Mouse (Mus musculus) CH12.LX (cell line): ENCODE measurements around the gene Plcb1. TPM values are rescaled to one million over a fixed set of nuclear protein-coding genes. Genes with fewer than 3 reads are reported as not detected.

ENCODE experiments used
- DNase-seq: peaks from one replicate; pipeline ENCODE4 v3.0.0-alpha.2; 2013; ENCODE audit errors: extremely low read depth
- H3K27ac ChIP-seq: 2 replicates; pipeline ENCODE4 v1.5.1; 2012; ENCODE audit warnings: low read depth, mild to moderate bottlenecking, control low read depth, moderate library complexity; ENCODE audit not compliant: insufficient read depth
- H3K27me3 ChIP-seq: replicated peaks from 2 replicates; pipeline ENCODE3; 2012; ENCODE audit warnings: inconsistent platforms
- H3K36me3 ChIP-seq, 2 experiments: replicated peaks in 1 of 2; 2 replicates each; pipeline versions ENCODE3 to v1.6.1; 2012; ENCODE audit warnings: inconsistent platforms in 1 of 2, low read length in 1 of 2, mild to moderate bottlenecking in 1 of 2, mixed read lengths in 1 of 2, moderate library complexity in 1 of 2; ENCODE audit not compliant: control insufficient read depth in 1 of 2, insufficient read depth in 1 of 2
- H3K4me1 ChIP-seq, 2 experiments: 2 replicates each; pipeline ENCODE4 v1.6.1; 2012; ENCODE audit warnings: inconsistent platforms in 1 of 2, moderate library complexity in 1 of 2; ENCODE audit not compliant: insufficient read depth in 2 of 2, control insufficient read depth in 1 of 2
- H3K4me2 ChIP-seq: 2 replicates; pipeline ENCODE4 v1.6.1; 2012; ENCODE audit warnings: low read depth, mild to moderate bottlenecking, control low read depth; ENCODE audit not compliant: poor library complexity, insufficient read depth, severe bottlenecking
- H3K4me3 ChIP-seq, 3 experiments: fragments of 150-350 bp in 1 of 3; sonication (generic) in 1 of 3; replicated peaks in 1 of 3; 2 replicates each; pipeline versions ENCODE3 to v1.5.1; 2011 to 2012; ENCODE audit warnings: low read depth in 2 of 3, low read length in 2 of 3, mild to moderate bottlenecking in 2 of 3, moderate library complexity in 2 of 3, control low read depth in 1 of 3, improper control_type of control experiment in 1 of 3, inconsistent platforms in 1 of 3, mixed read lengths in 1 of 3; ENCODE audit not compliant: poor library complexity in 1 of 3
- H3K79me2 ChIP-seq: replicated peaks from 2 replicates; pipeline ENCODE4 v1.6.1; 2012; ENCODE audit warnings: mild to moderate bottlenecking, moderate library complexity; ENCODE audit not compliant: control insufficient read depth, poor library complexity, insufficient read depth, severe bottlenecking; ENCODE audit errors: extremely low read depth
- H3K9ac ChIP-seq: 2 replicates; pipeline ENCODE4 v1.6.1; 2012; ENCODE audit warnings: low read depth, mild to moderate bottlenecking, control low read depth, moderate library complexity; ENCODE audit not compliant: insufficient read depth
- H3K9me3 ChIP-seq: replicated peaks from 2 replicates; pipeline ENCODE3; 2012; ENCODE audit warnings: low read length, inconsistent platforms, mixed read lengths
- BHLHE40 ChIP-seq: IDR thresholded peaks from 2 replicates; pipeline ENCODE4 v1.6.1; 2011; ENCODE audit warnings: mild to moderate bottlenecking, low read depth, low read length, improper control_type of control experiment
- CHD1 ChIP-seq: IDR thresholded peaks from 2 replicates; pipeline ENCODE4 v1.6.1; 2012; ENCODE audit warnings: low read depth, low read length, improper control_type of control experiment, inconsistent platforms
- CTCF ChIP-seq, 2 experiments: IDR thresholded peaks in 1 of 2; conservative IDR thresholded peaks in 1 of 2; 2 replicates each; pipeline ENCODE4 v1.5.1; 2011 to 2012; ENCODE audit warnings: low read depth in 2 of 2, low read length in 2 of 2, improper control_type of control experiment in 1 of 2, inconsistent platforms in 1 of 2, mild to moderate bottlenecking in 1 of 2, moderate library complexity in 1 of 2
- ETS1 ChIP-seq: conservative IDR thresholded peaks from 2 replicates; pipeline ENCODE4 v1.6.1; 2012; ENCODE audit warnings: low read depth, mild to moderate bottlenecking, inconsistent platforms, low read length, improper control_type of control experiment, moderate library complexity
- HCFC1 ChIP-seq: IDR thresholded peaks from 2 replicates; pipeline ENCODE4 v1.6.1; 2012; ENCODE audit warnings: low read depth, mild to moderate bottlenecking, inconsistent platforms, low read length, improper control_type of control experiment
- IRF4 ChIP-seq: IDR thresholded peaks from 2 replicates; pipeline ENCODE4 v1.6.1; 2014; ENCODE audit warnings: low read depth, mild to moderate bottlenecking, inconsistent platforms, low read length, improper control_type of control experiment
- JUN ChIP-seq: IDR thresholded peaks from 2 replicates; pipeline ENCODE4 v1.6.1; 2011; ENCODE audit warnings: low read depth, mild to moderate bottlenecking, low read length, improper control_type of control experiment, moderate library complexity; ENCODE audit not compliant: insufficient read depth
- JUND ChIP-seq: conservative IDR thresholded peaks from 2 replicates; pipeline ENCODE4 v1.6.1; 2011; ENCODE audit warnings: low read depth, low read length, improper control_type of control experiment
- MAX ChIP-seq: IDR thresholded peaks from 2 replicates; pipeline ENCODE4 v1.6.1; 2011; ENCODE audit warnings: low read length, improper control_type of control experiment
- MAZ ChIP-seq: IDR thresholded peaks from 2 replicates; pipeline ENCODE4 v1.6.1; 2012; ENCODE audit warnings: low read depth, mild to moderate bottlenecking, inconsistent platforms, low read length, improper control_type of control experiment, moderate library complexity
- MXI1 ChIP-seq: IDR thresholded peaks from 2 replicates; pipeline ENCODE4 v1.6.1; 2011; ENCODE audit warnings: mild to moderate bottlenecking, low read depth, low read length, improper control_type of control experiment
- NELFE ChIP-seq: IDR thresholded peaks from 2 replicates; pipeline ENCODE4 v1.6.1; 2011; ENCODE audit warnings: low read depth, low read length, improper control_type of control experiment
- NRF1 ChIP-seq: IDR thresholded peaks from 2 replicates; pipeline ENCODE4 v1.6.1; 2014; ENCODE audit warnings: low read depth, mild to moderate bottlenecking, inconsistent platforms, low read length, improper control_type of control experiment, moderate library complexity
- PAX5 ChIP-seq: IDR thresholded peaks from 2 replicates; pipeline ENCODE4 v1.6.1; 2012; ENCODE audit warnings: low read length, inconsistent platforms, mixed read lengths
- POLR2AphosphoS2 ChIP-seq: IDR thresholded peaks from 2 replicates; pipeline ENCODE4 v1.6.1; 2011; ENCODE audit warnings: low read depth, low read length, improper control_type of control experiment
- SMC3 ChIP-seq: IDR thresholded peaks from 2 replicates; pipeline ENCODE4 v1.6.1; 2011; ENCODE audit warnings: low read depth, low read length, improper control_type of control experiment
- TBP ChIP-seq: conservative IDR thresholded peaks from 2 replicates; pipeline ENCODE4 v1.6.1; 2011; ENCODE audit warnings: low read depth, low read length, improper control_type of control experiment
- UBTF ChIP-seq: IDR thresholded peaks from 2 replicates; pipeline ENCODE4 v1.6.1; 2012; ENCODE audit warnings: low read depth, mild to moderate bottlenecking, inconsistent platforms, low read length, improper control_type of control experiment, moderate library complexity
- USF2 ChIP-seq: conservative IDR thresholded peaks from 2 replicates; pipeline ENCODE4 v1.6.1; 2011; ENCODE audit warnings: low read depth, low read length, improper control_type of control experiment
- ZKSCAN1 ChIP-seq: IDR thresholded peaks from 2 replicates; pipeline ENCODE4 v1.6.1; 2012; ENCODE audit warnings: low read depth, inconsistent platforms, low read length, improper control_type of control experiment, borderline replicate concordance
- ZMIZ1 ChIP-seq: IDR thresholded peaks from 2 replicates; pipeline ENCODE4 v1.6.1; 2012; ENCODE audit warnings: low read depth, mild to moderate bottlenecking, inconsistent platforms, low read length, improper control_type of control experiment
- dilution Hi-C: fragments of 300-500 bp; cut with MboI; formaldehyde crosslinking; loops from 2 replicates; pipeline ENCODE4 v1.14.3; 2020; ENCODE audit warnings: low sequenced_read_pairs; ENCODE audit not compliant: extremely low pct_unique_long_range_greater_than_20kb, extremely low pct_ligation_motif_present
- in situ Hi-C: fragments of 300-500 bp; cut with MboI; formaldehyde crosslinking; loops from 3 replicates; pipeline ENCODE4 v1.14.3; 2019; ENCODE audit warnings: low sequenced_read_pairs, low pct_ligation_motif_present, low pct_unique_long_range_greater_than_20kb, mixed read lengths
- polyA plus RNA-seq: library from polyadenylated mRNA; unstranded; fragments of >175 nt; gene quantifications from 2 replicates; pipeline ENCODE4 v1.2.1, GENCODE M21; 2012; ENCODE audit warnings: low read depth; ENCODE audit not compliant: insufficient read length
- total RNA-seq, 2 experiments: library from RNA; depleted of rRNA; stranded (reverse); fragments of 300-350 nt in 1 of 2; fragments of >200 nt in 1 of 2; gene quantifications; 2 replicates each; pipeline ENCODE4 v1.2.3; 2012 to 2014

Gene Plcb1
- total and polyA plus RNA-seq, 3 experiments: not detected

DNA sequence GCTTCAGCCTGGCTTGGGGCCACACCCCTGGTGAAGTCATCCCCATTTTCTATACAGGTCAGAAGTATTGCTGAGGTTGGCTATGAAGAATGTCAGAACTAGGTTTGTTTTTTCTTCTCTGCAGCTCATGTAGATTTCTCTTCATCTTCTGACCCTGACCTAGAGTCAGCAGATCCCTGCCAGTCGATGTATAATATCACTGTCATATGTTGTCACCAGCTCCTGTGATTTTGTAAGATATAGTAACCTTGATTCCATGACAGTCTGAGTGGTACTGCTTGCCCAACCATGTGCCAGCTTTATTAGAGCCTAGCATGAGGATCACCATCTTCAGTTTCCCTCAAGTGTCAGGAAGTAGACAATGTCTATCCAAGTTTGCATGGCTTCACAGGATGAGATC, 233.7 kb downstream of the Plcb1 start:
- H3K27ac ChIP-seq: no peak overlapping the region
- H3K9me3 ChIP-seq: peaks cover 38% of the 10 kb centered on the region
- TF ChIP-seq IRF4 (no peak), JUND (no peak), USF2 (no peak), PAX5 (no peak), JUN (no peak), TBP (no peak), ZMIZ1 (no peak)
- TF ChIP-seq, all 38 proteins: peak for 0
- Histone ChIP-seq H3K9ac (no peak overlapping the region), H3K36me3 (no peaks in the 10 kb centered on the region), H3K79me2 (no peaks in the 10 kb centered on the region), H3K4me1 (no peaks in the 10 kb centered on the region), H3K4me2 (no peak overlapping the region), H3K4me3 (no peak overlapping the region), H3K27me3 (no peaks in the 10 kb centered on the region)
- dilution Hi-C loops (no loop called here), in situ Hi-C loops (no loop called here)
- DNase-seq: no peak

GRCm38 (mm10) chr2:135029288-135029687, 243.4 kb downstream of the Plcb1 start:
- H3K27me3 ChIP-seq: no peaks in the 10 kb centered on the region
- no peak overlapping the region for H3K4me2 ChIP-seq
- in situ Hi-C loops: no loop called here
- TF ChIP-seq POLR2AphosphoS2 (no peak), NRF1 (no peak), HCFC1 (no peak), ETS1 (no peak), ZMIZ1 (no peak), JUN (no peak), CHD1 (no peak), UBTF (no peak), ZKSCAN1 (no peak), MAZ (no peak), CTCF (conservative IDR thresholded peaks at IDR 0.05 in 1 of 2, IDR thresholded peaks at IDR 0.05 in 1 of 2; ENCODE audit: low read depth in 2 of 2, low read length in 2 of 2) (no peak), MAX (no peak), MXI1 (no peak), SMC3 (no peak), PAX5 (no peak), NELFE (no peak), BHLHE40 (no peak)
- dilution Hi-C loops: no loop called here
- H3K79me2 ChIP-seq: no peaks in the 10 kb centered on the region
- DNase-seq: no peak
- no peaks in the 10 kb centered on the region for H3K36me3 ChIP-seq
- H3K27ac ChIP-seq: no peak overlapping the region
- H3K4me1 ChIP-seq: no peaks in the 10 kb centered on the region
- H3K9me3 ChIP-seq: peaks cover 43% of the 10 kb centered on the region
- H3K9ac ChIP-seq: no peak overlapping the region
- no peak overlapping the region for H3K4me3 ChIP-seq
